Mouse (Mus musculus) urinary bladder, postnatal 0 days (tissue): Measurements from ENCODE around the gene Olfr536. TPM values are rescaled to one million over a fixed set of nuclear protein-coding genes. Genes with fewer than 3 reads are reported as not detected.

Source experiments
- polyA plus RNA-seq: library from polyadenylated mRNA; unstranded; fragments of >200 nt; fragmentation: Nextera tagmentation; extraction: Ambion mirVana; gene quantifications from 2 replicates; pipeline ENCODE4 v1.2.1, GENCODE M21; 2015

Gene Olfr536
- polyA plus RNA-seq = not detected in 2 replicates

DNA sequence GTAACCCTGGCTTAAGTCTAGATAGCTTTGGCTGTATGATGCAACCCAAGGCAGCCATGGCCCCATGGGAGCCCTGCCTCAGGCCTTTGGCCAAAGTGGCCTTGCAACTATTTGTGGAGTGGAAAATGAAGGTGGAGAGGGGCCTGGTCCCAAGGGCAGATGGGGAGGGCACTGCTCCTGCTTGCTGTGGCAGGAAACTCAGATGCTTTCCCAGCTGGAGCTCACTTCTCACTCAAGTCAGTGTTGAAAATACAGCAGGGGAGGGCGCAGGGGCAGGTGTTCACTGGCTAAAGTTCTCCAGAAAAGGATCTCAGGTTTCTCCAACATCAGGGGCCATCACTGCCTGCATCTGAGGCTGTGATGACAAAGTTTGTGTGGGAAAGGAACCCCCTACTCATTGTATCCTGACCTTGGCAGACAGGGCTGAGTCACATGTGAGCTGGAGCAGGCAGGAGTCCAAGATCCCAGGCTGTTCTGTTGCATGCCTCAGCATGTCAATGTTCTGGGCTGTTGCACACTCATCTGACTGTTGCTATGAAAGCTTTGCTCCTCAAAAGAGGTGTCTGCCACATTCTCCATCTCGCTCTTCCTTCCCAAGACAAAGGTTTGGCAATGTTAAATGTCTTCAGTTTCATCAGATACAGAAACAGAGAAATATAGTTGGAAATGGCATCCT, at the start of gene Olfr536:
Gene Olfr536, minus strand, starts transcription at position 51 of the 676 bp plus-strand sequence.

DNA sequence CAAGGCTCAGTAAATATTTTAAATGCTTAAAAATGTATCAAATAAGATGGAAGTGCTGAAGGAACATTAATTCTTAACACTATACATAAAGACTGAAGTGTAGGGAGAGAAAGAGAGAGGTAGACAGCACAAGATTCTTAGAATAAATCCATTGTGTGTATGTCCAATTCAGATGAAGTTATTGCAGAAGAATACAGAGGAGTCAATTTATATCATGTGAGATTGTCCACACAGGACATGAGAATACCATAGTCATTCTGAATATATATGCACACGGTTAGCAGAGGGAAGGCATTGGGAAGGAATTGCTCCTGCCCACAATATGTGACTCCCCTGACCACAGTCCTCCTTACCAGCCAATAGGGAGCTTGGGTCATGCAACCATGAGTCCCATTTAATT, 23.3 kb downstream of the Olfr536 start, which contains the start of gene Olfr535:
Gene Olfr535, plus strand, starts transcription at position 301 of the 400 bp plus-strand sequence.

DNA sequence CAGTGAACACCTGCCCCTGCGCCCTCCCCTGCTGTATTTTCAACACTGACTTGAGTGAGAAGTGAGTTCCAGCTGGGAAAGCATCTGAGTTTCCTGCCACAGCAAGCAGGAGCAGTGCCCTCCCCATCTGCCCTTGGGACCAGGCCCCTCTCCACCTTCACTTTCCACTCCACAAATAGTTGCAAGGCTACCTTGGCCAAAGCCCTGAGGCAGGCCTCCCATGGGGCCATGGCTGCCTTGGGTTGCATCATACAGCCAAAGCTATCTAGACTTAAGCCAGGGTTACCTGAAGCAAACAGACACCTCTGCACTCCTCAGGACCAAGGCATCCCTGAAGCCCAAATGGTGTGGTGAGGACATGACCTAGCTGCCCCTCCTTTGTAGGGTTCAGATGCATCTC, 44.1 kb downstream of the Olfr536 start, which contains the start of gene Olfr533:
Gene Olfr533, plus strand, starts transcription at position 301 of the 400 bp plus-strand sequence.

Other genes starting within 250 kb of the Olfr536 start
- gene Olfr525, start 186.5 kb downstream of the Olfr536 start, polyA plus RNA-seq = not detected in 2 replicates
- not detected in 2 replicates for gene Olfr527, start 173.4 kb downstream of the Olfr536 start, polyA plus RNA-seq
- gene Olfr60, start 145.7 kb downstream of the Olfr536 start, polyA plus RNA-seq = not detected in 2 replicates
- not detected in 2 replicates for gene Olfr530, start 131.1 kb downstream of the Olfr536 start, polyA plus RNA-seq
- not detected in 2 replicates for gene Olfr531, start 104.5 kb downstream of the Olfr536 start, polyA plus RNA-seq
- gene Olfr532, start 85.8 kb downstream of the Olfr536 start, polyA plus RNA-seq = not detected in 2 replicates
- not detected in 2 replicates for gene Olfr533, start 44.0 kb downstream of the Olfr536 start, polyA plus RNA-seq
- gene Olfr535, start 23.2 kb downstream of the Olfr536 start, polyA plus RNA-seq = not detected in 2 replicates
- gene Olfr538, start 60.5 kb upstream of the Olfr536 start, polyA plus RNA-seq = not detected in 2 replicates
- not detected in 2 replicates for gene Olfr46, start 93.9 kb upstream of the Olfr536 start, polyA plus RNA-seq
- gene Olfr61, start 121.6 kb upstream of the Olfr536 start, polyA plus RNA-seq = not detected in 2 replicates
- gene Olfr53, start 139.1 kb upstream of the Olfr536 start, polyA plus RNA-seq = not detected in 2 replicates
- gene Olfr539, start 152.5 kb upstream of the Olfr536 start, polyA plus RNA-seq = not detected in 2 replicates
- gene Olfr45, start 174.6 kb upstream of the Olfr536 start, polyA plus RNA-seq = not detected in 2 replicates
- not detected in 2 replicates for gene Olfr541, start 189.9 kb upstream of the Olfr536 start, polyA plus RNA-seq